Mouse (Mus musculus): Measurements from ENCODE around the gene Dpp6. TPM values are rescaled to one million over a fixed set of nuclear protein-coding genes. Genes with fewer than 3 reads are reported as not detected.

The Dpp6 gene
- total and polyA plus RNA-seq, 3 experiments: not detected

DNA sequence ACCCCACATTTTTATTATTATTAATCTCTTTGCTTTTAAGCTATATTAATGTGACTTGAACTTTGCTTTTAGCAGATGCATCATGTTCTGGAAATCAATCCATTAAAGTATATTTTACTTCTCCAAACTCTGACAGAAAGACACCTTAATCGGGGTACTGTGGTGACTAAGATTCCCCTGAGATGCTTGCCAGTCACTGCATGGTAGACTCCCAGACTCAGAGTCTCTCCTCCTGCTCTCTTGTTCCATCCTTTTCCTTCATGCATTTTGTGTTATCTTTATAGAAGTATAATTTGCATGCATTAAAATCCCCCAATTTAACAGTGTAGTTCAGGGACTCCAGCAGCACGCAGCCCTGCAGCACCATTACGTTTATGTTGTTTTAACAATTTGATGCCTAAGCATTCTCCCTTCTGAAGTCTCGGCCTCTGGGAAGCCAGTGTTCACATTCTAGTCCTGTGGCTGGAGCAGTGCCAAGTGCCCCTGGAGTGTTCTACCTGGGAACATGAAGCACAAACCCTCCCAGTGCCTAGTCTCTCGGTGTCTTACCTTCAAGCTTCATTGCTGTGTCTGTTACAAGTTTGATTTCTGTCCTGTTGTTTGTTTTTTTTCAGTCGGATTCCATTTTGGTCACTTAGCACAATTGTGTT is 153.1 kb downstream of the Dpp6 start:
- no peak for DNase-seq (ENCODE audit: low read depth, low spot score)
- H3K9me3 ChIP-seq (replicated peaks; ENCODE audit: insufficient read depth, low read length): no peaks in the 10 kb centered on the region
- no peak overlapping the region for H3K27ac ChIP-seq (ENCODE audit: control insufficient read depth, low read depth, low read length)
- H3K9ac ChIP-seq (ENCODE audit: control insufficient read depth, low read depth, low read length, poor library complexity, severe bottlenecking): no peak overlapping the region
- no peak overlapping the region for H3K4me3 ChIP-seq (ENCODE audit: control insufficient read depth in 1 of 2, insufficient read depth in 1 of 2, low read depth in 2 of 2, low read length in 2 of 2)
- TF ChIP-seq MAX (IDR thresholded peaks at IDR 0.05; ENCODE audit: low read length): no peak
- TF ChIP-seq TBP (IDR thresholded peaks at IDR 0.05; ENCODE audit: low read depth, low read length): no peak
- no peak for TF ChIP-seq GATA1 (IDR thresholded peaks at IDR 0.05; ENCODE audit: low read depth, low read length)
- no peak for TF ChIP-seq ZC3H11A (IDR thresholded peaks at IDR 0.05; ENCODE audit: low read depth, low read length)
- TF ChIP-seq MAZ (IDR thresholded peaks at IDR 0.05; ENCODE audit: low read depth, low read length): no peak
- TF ChIP-seq CTCF (IDR thresholded peaks at IDR 0.05 in 2 of 3, conservative IDR thresholded peaks at IDR 0.05 in 1 of 3; ENCODE audit: control insufficient read depth in 1 of 3, insufficient read depth in 1 of 3, low read depth in 2 of 3, low read length in 3 of 3, poor library complexity in 1 of 3, severe bottlenecking in 1 of 3): no peak
- TF ChIP-seq SMC3 (IDR thresholded peaks at IDR 0.05; ENCODE audit: low read depth, low read length): no peak
- TF ChIP-seq GABPA (IDR thresholded peaks at IDR 0.05; ENCODE audit: low read depth, low read length): no peak
- TF ChIP-seq ZNF384 (IDR thresholded peaks at IDR 0.05; ENCODE audit: low read depth, low read length): no peak
- no peak for TF ChIP-seq POLR2AphosphoS2 (IDR thresholded peaks at IDR 0.05; ENCODE audit: low read length)
- TF ChIP-seq POLR2A (IDR thresholded peaks at IDR 0.05; ENCODE audit: control insufficient read depth in 1 of 2, insufficient read depth in 1 of 2, low read depth in 1 of 2, low read length in 2 of 2, poor library complexity in 1 of 2): no peak
- H3K36me3 ChIP-seq (ENCODE audit: control insufficient read depth in 1 of 2, insufficient read depth in 2 of 2, low read length in 2 of 2): no peaks in the 10 kb centered on the region
- H3K79me2 ChIP-seq (ENCODE audit: control insufficient read depth, insufficient read depth, low read length, poor library complexity): no peaks in the 10 kb centered on the region
- no peaks in the 10 kb centered on the region for H3K4me1 ChIP-seq (ENCODE audit: control insufficient read depth in 1 of 2, insufficient read depth in 2 of 2, low read length in 2 of 2)
- no peaks in the 10 kb centered on the region for H3K27me3 ChIP-seq (ENCODE audit: control insufficient read depth in 1 of 2, insufficient read depth in 2 of 2, low read length in 2 of 2)

DNA sequence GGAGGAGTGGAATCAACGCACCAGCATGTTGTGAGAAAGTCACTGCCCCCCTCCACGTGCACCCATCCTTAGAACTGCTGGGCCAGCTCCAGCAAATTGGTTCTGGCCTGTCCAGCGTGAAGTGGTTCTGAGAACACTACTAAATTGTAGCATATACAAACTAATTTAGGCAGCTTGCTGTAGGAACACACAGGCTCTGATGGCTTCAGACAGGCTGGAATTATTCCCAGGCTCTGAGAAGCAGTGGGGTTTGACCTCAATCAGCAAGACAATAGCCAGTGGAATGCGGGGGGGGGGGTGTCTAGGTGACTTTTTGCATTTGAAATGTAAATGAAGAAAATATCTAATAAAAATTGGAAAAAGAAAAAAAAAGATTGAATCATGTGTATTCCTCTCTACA is 156.2 kb downstream of the Dpp6 start:
- Histone ChIP-seq H3K79me2 (ENCODE audit: control insufficient read depth, insufficient read depth, low read length, poor library complexity) (no peaks in the 10 kb centered on the region), H3K27ac (ENCODE audit: control insufficient read depth, low read depth, low read length) (no peak overlapping the region), H3K9me3 (replicated peaks; ENCODE audit: insufficient read depth, low read length) (no peaks in the 10 kb centered on the region), H3K27me3 (ENCODE audit: control insufficient read depth in 1 of 2, insufficient read depth in 2 of 2, low read length in 2 of 2) (no peaks in the 10 kb centered on the region), H3K4me1 (ENCODE audit: control insufficient read depth in 1 of 2, insufficient read depth in 2 of 2, low read length in 2 of 2) (no peaks in the 10 kb centered on the region), H3K9ac (ENCODE audit: control insufficient read depth, low read depth, low read length, poor library complexity, severe bottlenecking) (no peak overlapping the region), H3K4me3 (ENCODE audit: control insufficient read depth in 1 of 2, insufficient read depth in 1 of 2, low read depth in 2 of 2, low read length in 2 of 2) (no peak overlapping the region), H3K36me3 (ENCODE audit: control insufficient read depth in 1 of 2, insufficient read depth in 2 of 2, low read length in 2 of 2) (no peaks in the 10 kb centered on the region)
- no peak for DNase-seq (ENCODE audit: low read depth, low spot score)
- TF ChIP-seq ZKSCAN1 (IDR thresholded peaks at IDR 0.05; ENCODE audit: low read depth, low read length) (no peak), HCFC1 (IDR thresholded peaks at IDR 0.05; ENCODE audit: low read depth, low read length) (no peak), MYB (IDR thresholded peaks at IDR 0.05; ENCODE audit: low read depth, low read length) (no peak), ELF1 (IDR thresholded peaks at IDR 0.05; ENCODE audit: low read depth, low read length) (no peak), RCOR1 (IDR thresholded peaks at IDR 0.05; ENCODE audit: low read depth, low read length) (no peak), BHLHE40 (IDR thresholded peaks at IDR 0.05; ENCODE audit: borderline replicate concordance, low read depth, low read length) (no peak)

Data from MEL (cell line).